Mouse (Mus musculus): Measurements from ENCODE around the gene Fbxl13.
"Not testable (repeated sequence)": the region's sequence is repeated elsewhere in the genome, so short reads cannot be mapped to it uniquely, and the experiment has no call there.

Gene Fbxl13

GRCm38 (mm10) chr5:21656912-21657311, 11.5 kb upstream of the Fbxl13 start:
- DNase-seq: no peak

- no peak for DNase-seq
These were observed 6.6 kb upstream of the Fbxl13 start for GRCm38 (mm10) chr5:21651885-21652612.

- no peak for DNase-seq
These were observed 5.3 kb upstream of the Fbxl13 start for GRCm38 (mm10) chr5:21650736-21651135.

- no peak for DNase-seq
These were observed 678 bp upstream of the Fbxl13 start for GRCm38 (mm10) chr5:21646133-21646491.

GRCm38 (mm10) chr5:21644891-21645438, 469 bp downstream of the Fbxl13 start:
- no peak for DNase-seq

GRCm38 (mm10) chr5:21643606-21644005, 1.8 kb downstream of the Fbxl13 start:
- no peak for DNase-seq

- DNase-seq: peak; percentile 23 to 70
These were observed 4.5 kb downstream of the Fbxl13 start for GRCm38 (mm10) chr5:21640961-21641360.

GRCm38 (mm10) chr5:21625916-21626315, 19.5 kb downstream of the Fbxl13 start:
- DNase-seq: no peak

GRCm38 (mm10) chr5:21616450-21617009, 28.9 kb downstream of the Fbxl13 start:
- DNase-seq: no peak

- not testable (repeated sequence) for DNase-seq
These were observed 31.1 kb downstream of the Fbxl13 start for GRCm38 (mm10) chr5:21614299-21614698.

- DNase-seq: no peak
These were observed 34.4 kb downstream of the Fbxl13 start for GRCm38 (mm10) chr5:21610996-21611395.

- no peak for DNase-seq
These were observed 36.8 kb downstream of the Fbxl13 start for GRCm38 (mm10) chr5:21608311-21609304.

GRCm38 (mm10) chr5:21605936-21606335, 39.5 kb downstream of the Fbxl13 start:
- peak in 1 of 2 experiments; percentile 10 for DNase-seq

GRCm38 (mm10) chr5:21599961-21600360, 45.5 kb downstream of the Fbxl13 start:
- DNase-seq: peak in 1 of 2 experiments; percentile 16

- peak; percentile 38 to 57 for DNase-seq
These were observed 45.9 kb downstream of the Fbxl13 start for GRCm38 (mm10) chr5:21599536-21599935.

- no peak for DNase-seq
These were observed 52.2 kb downstream of the Fbxl13 start for GRCm38 (mm10) chr5:21593201-21593709.

- DNase-seq: no peak
These were observed 53.3 kb downstream of the Fbxl13 start for GRCm38 (mm10) chr5:21592106-21592505.

GRCm38 (mm10) chr5:21588220-21588619, 57.2 kb downstream of the Fbxl13 start:
- DNase-seq: no peak

GRCm38 (mm10) chr5:21587683-21588082, 57.8 kb downstream of the Fbxl13 start:
- no peak for DNase-seq

- DNase-seq: peak; percentile 41 to 76
These were observed 58.7 kb downstream of the Fbxl13 start for GRCm38 (mm10) chr5:21586763-21587162.

GRCm38 (mm10) chr5:21578136-21578535, 67.3 kb downstream of the Fbxl13 start:
- no peak for DNase-seq

GRCm38 (mm10) chr5:21575210-21575550, 70.3 kb downstream of the Fbxl13 start:
- no peak for DNase-seq
